ENCODE assay signal across 10 mouse cellular contexts in the genomic region with DNA sequence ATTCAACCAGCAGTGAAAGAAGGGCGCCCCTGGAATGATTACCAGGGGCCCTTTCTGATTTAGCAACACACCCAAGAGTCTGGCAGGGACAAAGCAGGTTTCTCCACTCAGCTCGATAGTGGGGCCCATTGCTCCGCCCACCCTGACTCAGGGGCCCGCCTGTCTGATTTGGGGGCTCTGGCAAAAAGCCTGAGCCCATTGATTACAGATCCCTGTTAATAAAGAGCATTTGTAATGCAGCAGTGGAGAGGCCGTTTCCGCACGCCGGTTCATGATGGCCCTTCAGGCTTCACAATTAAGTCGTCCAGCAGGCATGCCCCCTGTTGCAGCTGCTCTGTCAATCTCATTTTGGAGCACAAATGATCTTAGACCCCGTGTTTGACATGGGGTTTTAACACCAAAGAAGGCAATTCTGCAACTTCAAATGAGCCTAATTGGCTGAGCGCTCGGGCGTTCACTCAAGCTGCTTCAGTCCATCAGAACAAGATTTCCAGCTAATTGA.
DNase-seq lines count a peak whose midpoint lies in the region; ATAC-seq and TF ChIP-seq lines count a peak whose summit lies in the region.
"Had no signal": no experiment of that assay in that cellular context is flagged by ENCODE, and none has a peak within 500 bp of the region (broad histone marks: within the 10 kb centered on the region; RNA-seq: fewer than 3 reads in every experiment).

No protein-coding gene starts in this region.

- H3K9me3 ChIP-seq in forebrain, embryonic 10.5 days: no peaks in the 10 kb centered on the region; the same call in 1 of the 2 replicates
- H3K9me3 ChIP-seq in limb, embryonic 10.5 days (replicated peaks): no peaks in the 10 kb centered on the region
- H3K9me3 ChIP-seq: lung, embryonic 15.5 days had no signal

- H3K36me3 ChIP-seq in forebrain, embryonic 10.5 days (replicated peaks): no peaks in the 10 kb centered on the region
- H3K36me3 ChIP-seq in limb, embryonic 10.5 days: no peaks in the 10 kb centered on the region
- H3K36me3 ChIP-seq in thymus, adult 2 months (ENCODE audit: control insufficient read depth, insufficient read depth, low read length): no peaks in the 10 kb centered on the region
- H3K36me3 ChIP-seq: lung, embryonic 15.5 days had no signal

- peaks cover 57% of the 10 kb centered on the region for H3K27me3 ChIP-seq in forebrain, embryonic 10.5 days (ENCODE audit: poor library complexity, severe bottlenecking)
- H3K27me3 ChIP-seq in limb, embryonic 10.5 days (ENCODE audit: low read depth, poor library complexity, severe bottlenecking): no peaks in the 10 kb centered on the region
- H3K27me3 ChIP-seq in thymus, adult 2 months (ENCODE audit: control insufficient read depth, insufficient read depth, low read length): no peaks in the 10 kb centered on the region
- H3K27me3 ChIP-seq: lung, embryonic 15.5 days had no signal

- no peak for TF ChIP-seq CTCF in layer of hippocampus, adult 2 months (conservative IDR thresholded peaks at IDR 0.05)
- TF ChIP-seq CTCF in thymus, adult 2 months (IDR thresholded peaks at IDR 0.05; ENCODE audit: borderline replicate concordance, control insufficient read depth, extremely low read depth, insufficient read depth, low read length, poor library complexity): no peak

- ATAC-seq in granulocyte monocyte progenitor cell, adult 5-6 weeks (replicated peaks; ENCODE audit: poor library complexity, severe bottlenecking): no peak

- DNase-seq in layer of hippocampus, adult 2 months (ENCODE audit: low spot score in 2 of 2): no peak
- no peak for DNase-seq in layer of hippocampus, adult 9-10 months (ENCODE audit: low spot score)
- peak; percentile 86 for DNase-seq in forebrain, embryonic 10.5 days (ENCODE audit: extremely low spot score, low spot score)
- peak; percentile 59 for DNase-seq in limb, embryonic 10.5 days (ENCODE audit: low spot score)
- peak; percentile 74 for DNase-seq in retina, postnatal 1 day
- no peak for DNase-seq in thymus, adult 18-20 months
- no peak for DNase-seq in thymus, adult 2 months
- DNase-seq: cerebellum, postnatal 25 days had no signal

- WGBS in forebrain, embryonic 10.5 days: 3% methylated on average over 13 of the region's 13 CpGs
- 23% methylated on average over 13 of the region's 13 CpGs for WGBS in limb, embryonic 10.5 days
- WGBS in thymus, adult 2 months: 61% methylated on average over 13 of the region's 13 CpGs

- TF ChIP-seq POLR2A in thymus, adult 2 months (IDR thresholded peaks at IDR 0.05; ENCODE audit: control insufficient read depth, extremely low read depth, insufficient read depth, low read length, poor library complexity): no peak

- no peak overlapping the region for H3K27ac ChIP-seq in layer of hippocampus, adult 2 months
- peak overlapping the region; percentile 79 for H3K27ac ChIP-seq in forebrain, embryonic 10.5 days
- peak overlapping the region; percentile 78 for H3K27ac ChIP-seq in limb, embryonic 10.5 days
- H3K27ac ChIP-seq in thymus, adult 2 months (ENCODE audit: control insufficient read depth, insufficient read depth, low read length): no peak overlapping the region
- H3K27ac ChIP-seq: lung, embryonic 15.5 days had no signal

- H3K4me1 ChIP-seq in forebrain, embryonic 10.5 days: peaks cover 33% of the 10 kb centered on the region
- peaks cover 21% of the 10 kb centered on the region for H3K4me1 ChIP-seq in limb, embryonic 10.5 days
- no peaks in the 10 kb centered on the region for H3K4me1 ChIP-seq in thymus, adult 2 months (replicated peaks; ENCODE audit: control insufficient read depth, insufficient read depth, low read length)

- H3K4me3 ChIP-seq in layer of hippocampus, adult 2 months: peak overlapping the region; percentile 14; the same call in 1 of the 2 replicates
- peak overlapping the region; percentile 22; the same call in 1 of the 2 replicates for H3K4me3 ChIP-seq in forebrain, embryonic 10.5 days
- peak overlapping the region; percentile 35 for H3K4me3 ChIP-seq in limb, embryonic 10.5 days
- H3K4me3 ChIP-seq in thymus, adult 2 months (ENCODE audit: control insufficient read depth, insufficient read depth, low read length): no peak overlapping the region
- H3K4me3 ChIP-seq: lung, embryonic 15.5 days had no signal

Comparison
In these comparisons a context has a peak if more than half of its experiments do, and no peak if none do; other contexts are left out.
1. DNase-seq: peak in forebrain, embryonic 10.5 days (single experiment), limb, embryonic 10.5 days (single experiment) and retina, postnatal 1 day (single experiment); none in layer of hippocampus, adult 2 months (0 of 2), layer of hippocampus, adult 9-10 months (single experiment), thymus, adult 18-20 months (0 of 2) and thymus, adult 2 months (single experiment).
2. H3K27ac ChIP-seq: peak in forebrain, embryonic 10.5 days (single experiment) and limb, embryonic 10.5 days (single experiment); none in layer of hippocampus, adult 2 months (single experiment) and thymus, adult 2 months (single experiment).